8 mouse cellular contexts compared by ENCODE assay signal in genomic region chr4:149990212-149990953, GRCm38 (mm10). TPM values are rescaled to one million over a fixed set of nuclear protein-coding genes. Genes with fewer than 3 reads are reported as not detected.
DNase-seq lines count a peak whose midpoint lies in the region; ATAC-seq and TF ChIP-seq lines count a peak whose summit lies in the region.

No protein-coding gene starts in this region.

- peaks cover 44% of the 10 kb centered on the region for H3K4me1 ChIP-seq in lung, embryonic 15.5 days
- H3K4me1 ChIP-seq in kidney, embryonic 14.5 days (ENCODE audit: control insufficient read depth, insufficient read depth, low read length), result peaks cover 28% of the 10 kb centered on the region
- H3K4me1 ChIP-seq in midbrain, embryonic 13.5 days (replicated peaks), result peaks cover 27% of the 10 kb centered on the region
- peaks cover 18% of the 10 kb centered on the region for H3K4me1 ChIP-seq in lung, adult 2 months (ENCODE audit: control insufficient read depth, insufficient read depth, low read length)

- H3K4me2 ChIP-seq in lung, embryonic 15.5 days, result no peak overlapping the region
- peak overlapping the region; percentile 10; the same call in 1 of the 2 replicates for H3K4me2 ChIP-seq in kidney, embryonic 14.5 days (replicated peaks; ENCODE audit: low read depth, low read length)
- no peak overlapping the region for H3K4me2 ChIP-seq in midbrain, embryonic 13.5 days (replicated peaks)

- H3K27me3 ChIP-seq in lung, embryonic 15.5 days, result no peaks in the 10 kb centered on the region
- no peaks in the 10 kb centered on the region for H3K27me3 ChIP-seq in kidney, embryonic 14.5 days (ENCODE audit: control insufficient read depth, insufficient read depth, low read length)
- H3K27me3 ChIP-seq in midbrain, embryonic 13.5 days, result peaks cover 16% of the 10 kb centered on the region

- no peak overlapping the region for H3K9ac ChIP-seq in lung, embryonic 15.5 days
- peak overlapping the region; percentile 37; the same call in 1 of the 2 replicates for H3K9ac ChIP-seq in kidney, embryonic 14.5 days (ENCODE audit: low read depth, low read length)
- no peak overlapping the region; the same call in 1 of the 2 replicates for H3K9ac ChIP-seq in midbrain, embryonic 13.5 days (replicated peaks)

- no peak for TF ChIP-seq POLR2A in lung, adult 2 months (IDR thresholded peaks at IDR 0.05; ENCODE audit: borderline replicate concordance, extremely low read depth, low read depth, low read length)

- no peaks in the 10 kb centered on the region for H3K9me3 ChIP-seq in lung, embryonic 15.5 days
- H3K9me3 ChIP-seq in kidney, embryonic 14.5 days (ENCODE audit: control insufficient read depth, low read length), result no peaks in the 10 kb centered on the region
- H3K9me3 ChIP-seq in midbrain, embryonic 13.5 days, result no peaks in the 10 kb centered on the region

- 0 out of 2 replicates have a peak, but pooled peaks cover 6% of the 10 kb centered on the region for H3K36me3 ChIP-seq in lung, embryonic 15.5 days
- H3K36me3 ChIP-seq in kidney, embryonic 14.5 days (ENCODE audit: control insufficient read depth, insufficient read depth, low read length), result no peaks in the 10 kb centered on the region
- H3K36me3 ChIP-seq in midbrain, embryonic 13.5 days, result no peaks in the 10 kb centered on the region

- H3K4me3 ChIP-seq in lung, embryonic 15.5 days, result no peak overlapping the region
- H3K4me3 ChIP-seq in kidney, embryonic 14.5 days (ENCODE audit: low read length), result no peak overlapping the region
- no peak overlapping the region for H3K4me3 ChIP-seq in midbrain, embryonic 13.5 days (replicated peaks)
- H3K4me3 ChIP-seq in lung, adult 2 months (replicated peaks; ENCODE audit: extremely low read depth, low read depth, low read length), result no peak overlapping the region

- ATAC-seq in lung, embryonic 15.5 days (ENCODE audit: borderline replicate concordance, extremely low read depth, low FRiP score, low TSS enrichment), result peak; percentile 29; the same call in 1 of the 2 replicates
- peak; percentile 50 for ATAC-seq in kidney, embryonic 14.5 days (ENCODE audit: low FRiP score, low TSS enrichment)
- ATAC-seq in midbrain, embryonic 13.5 days, result peak; percentile 70
- ATAC-seq in activated CD4-positive, CD25-positive, alpha-beta regulatory T cell, adult 4 months, result no peak

- 27% methylated on average over 8 of the region's 8 CpGs for WGBS in lung, embryonic 15.5 days
- 8% methylated on average over 8 of the region's 8 CpGs for WGBS in kidney, embryonic 14.5 days
- 10% methylated on average over 8 of the region's 8 CpGs for WGBS in midbrain, embryonic 13.5 days
- 30% methylated on average over 8 of the region's 8 CpGs for WGBS in lung, adult 2 months

- no peak for DNase-seq in lung, postnatal 4 days
- DNase-seq in cerebellum, postnatal 36 days, result peak; percentile 89
- DNase-seq in heart, adult 18-20 months, result peak; percentile 76 to 82
- DNase-seq in lung, adult 2 months, result no peak

- H3K27ac ChIP-seq in lung, embryonic 15.5 days, result peak overlapping the region; percentile 3
- peak overlapping the region; percentile 63 for H3K27ac ChIP-seq in kidney, embryonic 14.5 days (ENCODE audit: low read depth, low read length)
- no peak overlapping the region for H3K27ac ChIP-seq in midbrain, embryonic 13.5 days

- no peak for TF ChIP-seq CTCF in lung, adult 2 months (IDR thresholded peaks at IDR 0.05; ENCODE audit: insufficient read depth, low read length)

RNA-seq across cellular contexts. Expression of gene H6pd, which starts 18.4 kb away (rescaled TPM):
- 25.0 and 29.3 TPM in 2 replicates for polyA plus RNA-seq in lung, embryonic 15.5 days (2015; fragmentation: Nextera tagmentation; extraction: Ambion mirVana)
- 10 to 100 TPM; 35.4 to 48.7 TPM for total RNA-seq in heart, adult 18-20 months (2021)
- polyA plus RNA-seq in kidney, embryonic 14.5 days (2014; fragmentation: Nextera tagmentation; extraction: Ambion mirVana), result 6.8 and 10.7 TPM in 2 replicates
- polyA plus RNA-seq in midbrain, embryonic 13.5 days (2015; fragmentation: Nextera tagmentation; extraction: Ambion mirVana), result 1.7 and 1.9 TPM in 2 replicates
- polyA plus RNA-seq in activated CD4-positive, CD25-positive, alpha-beta regulatory T cell, adult 4 months (2017; shearing (Covaris generic)), result 1 to 10 TPM; 5.3 to 5.4 TPM
- polyA plus RNA-seq in lung, adult 2 months (2012; rRNA removed), result 148 and 171 TPM in 2 replicates

RNA-seq across cellular contexts. Expression of gene Spsb1, which starts 35.5 kb away (rescaled TPM):
- 15.6 and 15.7 TPM in 2 replicates for polyA plus RNA-seq in lung, embryonic 15.5 days (2015; fragmentation: Nextera tagmentation; extraction: Ambion mirVana)
- 10 to 100 TPM; 34.1 to 41.4 TPM for total RNA-seq in heart, adult 18-20 months (2021)
- 8.0 and 9.6 TPM in 2 replicates for polyA plus RNA-seq in kidney, embryonic 14.5 days (2014; fragmentation: Nextera tagmentation; extraction: Ambion mirVana)
- polyA plus RNA-seq in midbrain, embryonic 13.5 days (2015; fragmentation: Nextera tagmentation; extraction: Ambion mirVana), result 4.0 and 4.8 TPM in 2 replicates
- 1 to 10 TPM; 4.0 to 6.3 TPM for polyA plus RNA-seq in activated CD4-positive, CD25-positive, alpha-beta regulatory T cell, adult 4 months (2017; shearing (Covaris generic))
- 20.2 and 23.4 TPM in 2 replicates for polyA plus RNA-seq in lung, adult 2 months (2012; rRNA removed)

Comparison
In these comparisons a context has a peak if more than half of its experiments do, and no peak if none do; other contexts are left out.
1. DNase-seq: peak in cerebellum, postnatal 36 days (2 of 2) and heart, adult 18-20 months (2 of 2); none in lung, postnatal 4 days (0 of 2) and lung, adult 2 months (single experiment).